Mouse (Mus musculus): ENCODE results near the gene Abcc9. TPM values are rescaled to one million over a fixed set of nuclear protein-coding genes. Genes with fewer than 3 reads are reported as not detected.

Gene Abcc9
- polyA plus RNA-seq, 1 experiment from 2014 or later, result 1.9 TPM

DNA sequence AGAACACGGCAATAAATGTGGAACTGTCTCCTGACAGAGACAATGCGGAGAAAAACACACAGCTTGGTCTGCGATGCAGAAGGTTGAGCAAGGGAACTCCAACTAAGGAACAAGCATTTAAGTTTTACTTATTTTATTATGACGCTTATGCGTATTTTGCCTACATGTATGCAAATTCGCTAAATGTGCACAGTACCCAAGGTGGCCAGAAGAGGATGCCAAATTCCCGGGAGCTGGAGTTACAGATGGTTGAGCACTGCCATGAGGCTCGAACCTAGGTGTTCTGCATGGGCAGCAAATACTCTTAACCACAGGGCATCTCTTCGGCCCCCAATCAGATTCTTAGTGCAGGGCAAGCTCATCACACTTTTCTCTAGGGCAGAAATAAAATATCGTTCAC is 144.0 kb downstream of the Abcc9 start:
- no peaks in the 10 kb centered on the region for H3K4me1 ChIP-seq (ENCODE audit: control insufficient read depth, insufficient read depth, low read length)
- DNase-seq (ENCODE audit: low spot score) (no peak), ATAC-seq (no peak)
- H3K27me3 ChIP-seq (replicated peaks; ENCODE audit: control insufficient read depth, insufficient read depth, low read length), result no peaks in the 10 kb centered on the region
- H3K27ac ChIP-seq (ENCODE audit: low read depth, low read length), result no peak overlapping the region
- 81% methylated on average over 10 of the region's 10 CpGs for WGBS
- no peaks in the 10 kb centered on the region for H3K9me3 ChIP-seq (replicated peaks; ENCODE audit: control insufficient read depth, low read length)
- H3K9ac ChIP-seq (ENCODE audit: low read length), result no peak overlapping the region
- no peak overlapping the region for H3K4me3 ChIP-seq (ENCODE audit: low read depth, low read length)
- H3K4me2 ChIP-seq (ENCODE audit: low read length), result no peak overlapping the region
- no peaks in the 10 kb centered on the region for H3K36me3 ChIP-seq (ENCODE audit: control insufficient read depth, insufficient read depth, low read length)

DNA sequence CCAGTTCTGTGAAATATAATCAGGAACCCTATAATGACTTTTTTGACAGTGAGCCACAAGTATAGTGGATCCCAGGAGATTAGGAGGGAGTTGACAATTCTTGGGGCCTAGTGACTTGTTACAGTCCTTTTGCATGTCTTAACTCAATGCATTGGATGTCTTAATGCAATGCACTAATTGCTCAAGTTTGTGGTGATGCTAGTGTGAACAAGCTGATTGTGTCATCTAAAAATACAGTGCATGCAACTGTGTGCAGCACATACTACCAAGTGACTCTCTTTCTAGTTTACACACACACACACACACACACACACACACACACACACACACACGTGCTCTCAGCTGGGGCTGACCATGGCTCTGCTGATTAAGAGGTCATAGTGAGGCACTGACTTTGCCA is 146.1 kb downstream of the Abcc9 start:
- DNase-seq (ENCODE audit: low spot score) (no peak), ATAC-seq (no peak)
- H3K36me3 ChIP-seq (ENCODE audit: control insufficient read depth, insufficient read depth, low read length), result no peaks in the 10 kb centered on the region
- no peak overlapping the region for H3K9ac ChIP-seq (ENCODE audit: low read length)
- no peaks in the 10 kb centered on the region for H3K9me3 ChIP-seq (replicated peaks; ENCODE audit: control insufficient read depth, low read length)
- no peak overlapping the region for H3K27ac ChIP-seq (ENCODE audit: low read depth, low read length)
- WGBS, result 75% methylated on average over 1 of the region's 1 CpGs
- H3K4me1 ChIP-seq (ENCODE audit: control insufficient read depth, insufficient read depth, low read length), result no peaks in the 10 kb centered on the region
- no peak overlapping the region for H3K4me3 ChIP-seq (ENCODE audit: low read depth, low read length)
- H3K27me3 ChIP-seq (replicated peaks; ENCODE audit: control insufficient read depth, insufficient read depth, low read length), result no peaks in the 10 kb centered on the region
- H3K4me2 ChIP-seq (ENCODE audit: low read length), result no peak overlapping the region

DNA sequence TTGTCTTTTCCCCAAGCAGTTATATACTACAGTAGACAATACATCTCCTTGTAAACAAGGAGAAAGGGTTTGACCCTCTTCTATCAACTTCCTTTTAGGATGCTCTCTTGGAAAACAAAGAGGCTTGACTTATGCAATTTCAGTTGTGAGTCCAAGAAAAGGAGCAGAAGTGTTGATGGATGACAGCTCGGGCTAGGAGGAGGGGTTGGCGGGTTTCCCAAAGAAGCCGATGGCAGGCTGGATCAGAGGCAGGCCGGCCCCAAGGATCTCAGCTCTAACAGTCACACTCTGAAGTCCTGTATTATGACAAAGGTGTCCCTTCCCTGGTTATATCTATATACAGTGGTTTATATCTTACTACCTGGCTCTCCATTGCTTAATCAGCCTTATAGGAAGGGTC is 150.6 kb downstream of the Abcc9 start:
- Histone ChIP-seq H3K27me3 (replicated peaks; ENCODE audit: control insufficient read depth, insufficient read depth, low read length) (no peaks in the 10 kb centered on the region), H3K27ac (ENCODE audit: low read depth, low read length) (no peak overlapping the region), H3K4me3 (ENCODE audit: low read depth, low read length) (no peak overlapping the region), H3K9me3 (replicated peaks; ENCODE audit: control insufficient read depth, low read length) (no peaks in the 10 kb centered on the region), H3K36me3 (ENCODE audit: control insufficient read depth, insufficient read depth, low read length) (no peaks in the 10 kb centered on the region), H3K4me1 (ENCODE audit: control insufficient read depth, insufficient read depth, low read length) (no peaks in the 10 kb centered on the region), H3K4me2 (ENCODE audit: low read length) (no peak overlapping the region), H3K9ac (ENCODE audit: low read length) (no peak overlapping the region)
- DNase-seq (ENCODE audit: low spot score) (no peak), ATAC-seq (no peak)
- WGBS, result 83% methylated on average over 4 of the region's 4 CpGs

DNA sequence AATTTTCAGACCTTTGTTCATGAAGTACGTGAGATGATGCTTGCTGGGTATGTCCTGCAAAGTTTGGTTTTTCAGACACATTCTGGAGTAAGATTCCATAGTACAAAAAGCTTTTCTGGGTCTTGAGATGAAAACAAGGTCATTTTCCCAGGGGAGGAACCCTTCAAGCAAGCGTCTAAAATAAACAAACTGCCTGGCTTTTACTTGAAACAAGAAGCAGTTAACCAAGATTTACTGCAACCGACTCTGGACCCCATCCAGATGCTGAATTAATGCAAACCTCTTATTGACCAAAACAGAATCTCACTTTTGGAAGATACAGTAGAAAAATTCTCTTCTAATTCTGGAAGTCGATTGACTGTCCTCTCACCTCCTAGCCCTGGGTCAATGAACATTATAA is 151.2 kb downstream of the Abcc9 start:
- DNase-seq (ENCODE audit: low spot score), result no peak
- no peaks in the 10 kb centered on the region for H3K9me3 ChIP-seq (replicated peaks; ENCODE audit: control insufficient read depth, low read length)
- H3K36me3 ChIP-seq (ENCODE audit: control insufficient read depth, insufficient read depth, low read length), result no peaks in the 10 kb centered on the region
- H3K4me2 ChIP-seq (ENCODE audit: low read length), result no peak overlapping the region
- H3K9ac ChIP-seq (ENCODE audit: low read length), result no peak overlapping the region
- 87% methylated on average over 4 of the region's 4 CpGs for WGBS
- no peak overlapping the region for H3K27ac ChIP-seq (ENCODE audit: low read depth, low read length)
- H3K27me3 ChIP-seq (replicated peaks; ENCODE audit: control insufficient read depth, insufficient read depth, low read length), result no peaks in the 10 kb centered on the region
- H3K4me1 ChIP-seq (ENCODE audit: control insufficient read depth, insufficient read depth, low read length), result no peaks in the 10 kb centered on the region
- ATAC-seq, result no peak
- no peak overlapping the region for H3K4me3 ChIP-seq (ENCODE audit: low read depth, low read length)

DNA sequence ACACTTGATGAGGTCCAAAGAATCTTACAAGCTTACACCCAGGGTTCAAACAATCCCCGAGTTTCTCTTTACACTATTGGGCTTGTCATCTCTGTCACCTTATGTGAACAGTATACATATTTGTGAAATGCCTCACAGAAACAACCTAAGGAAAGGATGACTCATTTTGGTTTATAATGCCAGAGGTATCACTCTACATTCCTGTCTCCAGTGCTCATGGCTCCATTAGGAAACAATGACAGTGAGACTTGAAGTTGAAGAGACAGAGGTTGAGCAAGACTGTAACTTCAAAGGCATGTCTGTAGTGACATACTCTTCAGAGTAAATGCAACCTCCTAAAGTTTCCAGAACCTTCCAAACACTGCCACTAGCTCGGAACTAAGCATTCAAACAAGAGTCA is 153.7 kb downstream of the Abcc9 start:
- Histone ChIP-seq H3K4me1 (ENCODE audit: control insufficient read depth, insufficient read depth, low read length) (no peaks in the 10 kb centered on the region), H3K4me3 (ENCODE audit: low read depth, low read length) (no peak overlapping the region), H3K27ac (ENCODE audit: low read depth, low read length) (no peak overlapping the region), H3K9me3 (replicated peaks; ENCODE audit: control insufficient read depth, low read length) (no peaks in the 10 kb centered on the region), H3K36me3 (ENCODE audit: control insufficient read depth, insufficient read depth, low read length) (no peaks in the 10 kb centered on the region), H3K27me3 (replicated peaks; ENCODE audit: control insufficient read depth, insufficient read depth, low read length) (no peaks in the 10 kb centered on the region), H3K4me2 (ENCODE audit: low read length) (no peak overlapping the region), H3K9ac (ENCODE audit: low read length) (no peak overlapping the region)
- no peak for ATAC-seq
- 85% methylated on average over 2 of the region's 2 CpGs for WGBS
- no peak for DNase-seq (ENCODE audit: low spot score)

DNA sequence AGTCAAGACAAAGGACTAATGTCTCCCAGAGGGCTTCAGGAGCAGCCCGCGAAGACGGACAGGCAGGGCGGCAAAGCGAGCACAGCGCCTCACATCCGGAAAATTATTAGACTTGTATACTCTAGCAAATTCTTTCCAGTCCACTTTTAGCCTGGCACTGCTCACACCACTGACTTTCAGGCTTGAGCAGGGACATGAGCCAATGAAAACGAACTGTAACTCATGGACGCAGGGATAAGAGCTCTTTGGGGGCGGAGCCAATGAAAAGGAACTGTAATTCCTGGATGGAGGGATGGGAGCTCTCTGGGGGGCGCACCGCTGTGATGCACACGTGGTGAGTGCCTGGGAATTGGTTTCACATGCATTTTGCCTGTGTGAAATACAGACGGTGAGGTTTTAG is 157.0 kb downstream of the Abcc9 start:
- H3K9me3 ChIP-seq (replicated peaks; ENCODE audit: control insufficient read depth, low read length), result no peaks in the 10 kb centered on the region
- 55% methylated on average over 14 of the region's 14 CpGs for WGBS
- H3K4me1 ChIP-seq (ENCODE audit: control insufficient read depth, insufficient read depth, low read length), result no peaks in the 10 kb centered on the region
- no peak overlapping the region for H3K9ac ChIP-seq (ENCODE audit: low read length)
- no peak overlapping the region for H3K27ac ChIP-seq (ENCODE audit: low read depth, low read length)
- no peaks in the 10 kb centered on the region for H3K27me3 ChIP-seq (replicated peaks; ENCODE audit: control insufficient read depth, insufficient read depth, low read length)
- 0 out of 2 replicates have a peak overlapping the region, but pooled peaks have one; percentile 8 for H3K4me2 ChIP-seq (ENCODE audit: low read length)
- ATAC-seq (no peak), DNase-seq (ENCODE audit: low spot score) (no peak)
- no peak overlapping the region for H3K4me3 ChIP-seq (ENCODE audit: low read depth, low read length)
- H3K36me3 ChIP-seq (ENCODE audit: control insufficient read depth, insufficient read depth, low read length), result no peaks in the 10 kb centered on the region

DNA sequence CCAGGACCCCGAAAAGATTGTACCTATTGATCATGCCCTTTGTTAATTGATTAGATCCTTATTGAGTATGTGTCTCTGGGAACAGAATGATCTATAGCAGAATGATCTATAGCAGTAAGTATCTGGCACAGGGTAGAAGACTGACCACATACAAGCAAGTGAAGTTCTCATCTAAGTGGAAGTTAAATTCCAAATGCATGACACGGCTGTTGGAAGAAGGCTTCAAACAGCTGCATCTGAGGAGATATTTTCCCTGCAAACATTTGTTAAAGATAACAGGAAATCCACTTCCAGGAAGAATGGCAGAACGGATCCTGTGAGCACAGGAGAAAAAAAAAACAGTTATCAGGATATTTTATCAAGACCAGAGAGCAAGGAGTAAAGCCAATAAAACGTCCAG is 158.5 kb downstream of the Abcc9 start:
- ATAC-seq (no peak), DNase-seq (ENCODE audit: low spot score) (no peak)
- WGBS, result 86% methylated on average over 4 of the region's 4 CpGs
- no peak overlapping the region for H3K9ac ChIP-seq (ENCODE audit: low read length)
- no peaks in the 10 kb centered on the region for H3K9me3 ChIP-seq (replicated peaks; ENCODE audit: control insufficient read depth, low read length)
- no peaks in the 10 kb centered on the region for H3K36me3 ChIP-seq (ENCODE audit: control insufficient read depth, insufficient read depth, low read length)
- no peak overlapping the region for H3K27ac ChIP-seq (ENCODE audit: low read depth, low read length)
- H3K4me3 ChIP-seq (ENCODE audit: low read depth, low read length), result no peak overlapping the region
- no peak overlapping the region for H3K4me2 ChIP-seq (ENCODE audit: low read length)
- no peaks in the 10 kb centered on the region for H3K27me3 ChIP-seq (replicated peaks; ENCODE audit: control insufficient read depth, insufficient read depth, low read length)
- no peaks in the 10 kb centered on the region for H3K4me1 ChIP-seq (ENCODE audit: control insufficient read depth, insufficient read depth, low read length)

DNA sequence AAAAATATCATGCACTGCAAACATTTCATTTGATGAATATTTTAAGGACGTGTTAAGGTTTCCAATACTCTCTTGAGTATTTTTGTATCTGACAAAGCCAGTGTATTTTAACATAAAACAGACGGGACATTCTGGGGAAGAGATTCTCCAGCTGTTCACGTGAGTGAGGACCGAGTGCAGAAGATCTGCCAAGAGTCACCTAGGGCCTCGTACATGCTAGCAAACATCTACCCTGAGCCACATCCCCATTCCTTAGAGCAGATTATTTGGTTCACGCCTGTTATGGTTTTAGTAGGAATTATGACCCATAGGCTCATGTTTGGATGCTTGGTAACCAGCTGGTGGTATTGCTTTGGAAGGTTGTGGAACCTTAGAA is 159.3 kb downstream of the Abcc9 start:
- DNase-seq (ENCODE audit: low spot score) (no peak), ATAC-seq (no peak)
- no peaks in the 10 kb centered on the region for H3K9me3 ChIP-seq (replicated peaks; ENCODE audit: control insufficient read depth, low read length)
- H3K36me3 ChIP-seq (ENCODE audit: control insufficient read depth, insufficient read depth, low read length), result no peaks in the 10 kb centered on the region
- no peaks in the 10 kb centered on the region for H3K27me3 ChIP-seq (replicated peaks; ENCODE audit: control insufficient read depth, insufficient read depth, low read length)
- H3K4me2 ChIP-seq (ENCODE audit: low read length), result no peak overlapping the region
- no peak overlapping the region for H3K9ac ChIP-seq (ENCODE audit: low read length)
- no peak overlapping the region for H3K27ac ChIP-seq (ENCODE audit: low read depth, low read length)
- H3K4me3 ChIP-seq (ENCODE audit: low read depth, low read length), result no peak overlapping the region
- WGBS, result 94% methylated on average over 6 of the region's 6 CpGs
- no peaks in the 10 kb centered on the region for H3K4me1 ChIP-seq (ENCODE audit: control insufficient read depth, insufficient read depth, low read length)

DNA sequence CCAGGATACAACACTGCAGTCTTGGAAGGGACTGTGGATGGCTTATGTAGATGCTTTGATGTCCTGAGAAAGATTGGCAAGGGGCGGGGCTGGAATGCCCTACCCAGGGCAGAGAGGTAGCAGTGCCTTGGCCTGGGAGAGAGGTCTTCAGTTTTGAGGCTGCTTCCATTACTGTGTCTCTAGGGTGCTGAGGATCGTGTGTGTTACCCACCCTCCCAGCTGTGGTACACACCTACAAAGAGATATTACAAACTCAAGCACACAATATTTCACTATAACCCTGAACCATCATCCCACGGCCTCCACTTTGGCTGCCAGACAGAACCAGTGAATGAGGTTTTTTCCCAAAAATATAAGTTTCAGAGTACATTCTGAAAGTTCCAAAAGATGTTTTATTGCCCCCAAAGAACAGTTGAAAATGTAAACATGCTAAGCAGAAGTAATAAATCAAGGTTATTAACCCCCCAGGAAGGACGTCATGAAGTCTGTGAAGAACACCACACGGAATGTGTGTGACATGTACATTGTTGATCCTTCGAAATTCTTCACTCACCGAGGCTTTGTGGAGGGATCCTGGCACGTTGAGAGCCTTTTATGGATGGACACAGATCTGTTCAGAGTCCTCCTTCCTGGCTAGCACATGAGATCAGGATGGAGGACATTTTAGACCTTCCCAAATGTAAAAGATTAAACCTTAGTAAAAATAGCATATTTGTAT is 159.9 kb downstream of the Abcc9 start:
- no peaks in the 10 kb centered on the region for H3K4me1 ChIP-seq (ENCODE audit: control insufficient read depth, insufficient read depth, low read length)
- H3K4me2 ChIP-seq (ENCODE audit: low read length), result no peak overlapping the region
- H3K27ac ChIP-seq (ENCODE audit: low read depth, low read length), result no peak overlapping the region
- no peaks in the 10 kb centered on the region for H3K36me3 ChIP-seq (ENCODE audit: control insufficient read depth, insufficient read depth, low read length)
- no peak for DNase-seq (ENCODE audit: low spot score)
- no peak for ATAC-seq
- no peaks in the 10 kb centered on the region for H3K9me3 ChIP-seq (replicated peaks; ENCODE audit: control insufficient read depth, low read length)
- no peak overlapping the region for H3K4me3 ChIP-seq (ENCODE audit: low read depth, low read length)
- WGBS, result 86% methylated on average over 8 of the region's 8 CpGs
- no peaks in the 10 kb centered on the region for H3K27me3 ChIP-seq (replicated peaks; ENCODE audit: control insufficient read depth, insufficient read depth, low read length)
- H3K9ac ChIP-seq (ENCODE audit: low read length), result no peak overlapping the region

Measured in forebrain, embryonic 14.5 days (tissue).